Mouse (Mus musculus): Measurements from ENCODE around the gene Gm9844. TPM values are rescaled to one million over a fixed set of nuclear protein-coding genes. Genes with fewer than 3 reads are reported as not detected.

Gm9844 gene
- polyA plus RNA-seq, 1 experiment from 2014 or later, result 16.7 TPM

GRCm38 (mm10) chr7:24901842-24902241 is 39.8 kb downstream of the Gm9844 start:
- Histone ChIP-seq H3K9ac (ENCODE audit: low read length) (no peak overlapping the region), H3K4me3 (ENCODE audit: low read depth, low read length) (peak overlapping the region; percentile 70; the same call in 1 of the 2 replicates), H3K4me1 (replicated peaks; ENCODE audit: control insufficient read depth, insufficient read depth, low read length) (peaks cover 23% of the 10 kb centered on the region), H3K4me2 (ENCODE audit: low read length) (peak overlapping the region; percentile 83; the same call in 1 of the 2 replicates), H3K27me3 (replicated peaks; ENCODE audit: control insufficient read depth, insufficient read depth, low read length) (no peaks in the 10 kb centered on the region), H3K9me3 (ENCODE audit: control insufficient read depth, low read length) (no peaks in the 10 kb centered on the region), H3K36me3 (ENCODE audit: control insufficient read depth, insufficient read depth, low read length) (no peaks in the 10 kb centered on the region), H3K27ac (ENCODE audit: low read depth) (peak overlapping the region; percentile 88)
- DNase-seq (ENCODE audit: low spot score) (no peak), ATAC-seq (replicated peaks; ENCODE audit: low FRiP score, low TSS enrichment, low read depth) (no peak)
- WGBS, result 50% methylated on average over 1 of the region's 1 CpGs

- Histone ChIP-seq H3K4me2 (ENCODE audit: low read length) (peak overlapping the region; percentile 83), H3K27me3 (replicated peaks; ENCODE audit: control insufficient read depth, insufficient read depth, low read length) (no peaks in the 10 kb centered on the region), H3K4me1 (replicated peaks; ENCODE audit: control insufficient read depth, insufficient read depth, low read length) (peaks cover 27% of the 10 kb centered on the region), H3K27ac (ENCODE audit: low read depth) (peak overlapping the region; percentile 88), H3K9ac (ENCODE audit: low read length) (peak overlapping the region; percentile 80), H3K4me3 (ENCODE audit: low read depth, low read length) (peak overlapping the region; percentile 70), H3K36me3 (ENCODE audit: control insufficient read depth, insufficient read depth, low read length) (no peaks in the 10 kb centered on the region), H3K9me3 (ENCODE audit: control insufficient read depth, low read length) (no peaks in the 10 kb centered on the region)
- WGBS, result 47% methylated on average over 2 of the region's 2 CpGs
- no peak for DNase-seq (ENCODE audit: low spot score)
- no peak for ATAC-seq (replicated peaks; ENCODE audit: low FRiP score, low TSS enrichment, low read depth)
Observed at GRCm38 (mm10) chr7:24902264-24902629, 40.2 kb downstream of the Gm9844 start.

- Histone ChIP-seq H3K27me3 (replicated peaks; ENCODE audit: control insufficient read depth, insufficient read depth, low read length) (no peaks in the 10 kb centered on the region), H3K4me2 (ENCODE audit: low read length) (peak within 1 kb of the TSS; percentile 83), H3K9me3 (ENCODE audit: control insufficient read depth, low read length) (no peaks in the 10 kb centered on the region), H3K4me3 (ENCODE audit: low read depth, low read length) (peak within 1 kb of the TSS; percentile 70), H3K9ac (ENCODE audit: low read length) (peak within 1 kb of the TSS; percentile 80), H3K36me3 (ENCODE audit: control insufficient read depth, insufficient read depth, low read length) (no peaks in the 10 kb centered on the region), H3K4me1 (replicated peaks; ENCODE audit: control insufficient read depth, insufficient read depth, low read length) (peaks cover 30% of the 10 kb centered on the region), H3K27ac (ENCODE audit: low read depth) (peak within 1 kb of the TSS; percentile 88)
- DNase-seq (ENCODE audit: low spot score), result peak; percentile 81
- 6% methylated on average over 39 of the region's 68 CpGs for WGBS
- ATAC-seq (replicated peaks; ENCODE audit: low FRiP score, low TSS enrichment, low read depth), result peak; percentile 25; the same call in 1 of the 2 replicates
Observed at GRCm38 (mm10) chr7:24902630-24903443, 40.8 kb downstream of the Gm9844 start, which contains the start of gene Arhgef1. Arhgef1 (plus strand) TSS chr7:24902912.

- Histone ChIP-seq H3K4me3 (ENCODE audit: low read depth, low read length) (peak overlapping the region; percentile 70), H3K4me1 (replicated peaks; ENCODE audit: control insufficient read depth, insufficient read depth, low read length) (peaks cover 30% of the 10 kb centered on the region), H3K9me3 (ENCODE audit: control insufficient read depth, low read length) (no peaks in the 10 kb centered on the region), H3K27me3 (replicated peaks; ENCODE audit: control insufficient read depth, insufficient read depth, low read length) (no peaks in the 10 kb centered on the region), H3K27ac (ENCODE audit: low read depth) (peak overlapping the region; percentile 88), H3K36me3 (ENCODE audit: control insufficient read depth, insufficient read depth, low read length) (peaks cover 1% of the 10 kb centered on the region; the same call in 1 of the 2 replicates), H3K4me2 (ENCODE audit: low read length) (peak overlapping the region; percentile 83), H3K9ac (ENCODE audit: low read length) (peak overlapping the region; percentile 80)
- no peak for ATAC-seq (replicated peaks; ENCODE audit: low FRiP score, low TSS enrichment, low read depth)
- DNase-seq (ENCODE audit: low spot score), result no peak
- WGBS, result 19% methylated on average over 10 of the region's 10 CpGs
Observed at GRCm38 (mm10) chr7:24903444-24903825, 41.4 kb downstream of the Gm9844 start.

GRCm38 (mm10) chr7:24904070-24904483 is 42.1 kb downstream of the Gm9844 start:
- Histone ChIP-seq H3K36me3 (ENCODE audit: control insufficient read depth, insufficient read depth, low read length) (peaks cover 8% of the 10 kb centered on the region; the same call in 1 of the 2 replicates), H3K4me3 (ENCODE audit: low read depth, low read length) (peak overlapping the region; percentile 70), H3K4me2 (ENCODE audit: low read length) (peak overlapping the region; percentile 83), H3K27ac (ENCODE audit: low read depth) (peak overlapping the region; percentile 88; the same call in 1 of the 2 replicates), H3K27me3 (replicated peaks; ENCODE audit: control insufficient read depth, insufficient read depth, low read length) (no peaks in the 10 kb centered on the region), H3K9ac (ENCODE audit: low read length) (peak overlapping the region; percentile 71), H3K4me1 (replicated peaks; ENCODE audit: control insufficient read depth, insufficient read depth, low read length) (peaks cover 30% of the 10 kb centered on the region), H3K9me3 (ENCODE audit: control insufficient read depth, low read length) (no peaks in the 10 kb centered on the region)
- ATAC-seq (replicated peaks; ENCODE audit: low FRiP score, low TSS enrichment, low read depth) (peak; percentile 94), DNase-seq (ENCODE audit: low spot score) (peak; percentile 95)
- WGBS, result 1% methylated on average over 29 of the region's 30 CpGs

GRCm38 (mm10) chr7:24904936-24905335 is 42.9 kb downstream of the Gm9844 start:
- DNase-seq (ENCODE audit: low spot score) (no peak), ATAC-seq (replicated peaks; ENCODE audit: low FRiP score, low TSS enrichment, low read depth) (no peak)
- Histone ChIP-seq H3K4me1 (replicated peaks; ENCODE audit: control insufficient read depth, insufficient read depth, low read length) (peaks cover 30% of the 10 kb centered on the region), H3K4me3 (ENCODE audit: low read depth, low read length) (peak overlapping the region; percentile 70), H3K36me3 (ENCODE audit: control insufficient read depth, insufficient read depth, low read length) (peaks cover 15% of the 10 kb centered on the region), H3K9ac (ENCODE audit: low read length) (peak overlapping the region; percentile 71), H3K27ac (ENCODE audit: low read depth) (no peak overlapping the region), H3K9me3 (ENCODE audit: control insufficient read depth, low read length) (no peaks in the 10 kb centered on the region), H3K4me2 (ENCODE audit: low read length) (peak overlapping the region; percentile 83), H3K27me3 (replicated peaks; ENCODE audit: control insufficient read depth, insufficient read depth, low read length) (no peaks in the 10 kb centered on the region)
- 19% methylated on average over 3 of the region's 3 CpGs for WGBS

GRCm38 (mm10) chr7:24906551-24906950 is 44.5 kb downstream of the Gm9844 start:
- Histone ChIP-seq H3K36me3 (ENCODE audit: control insufficient read depth, insufficient read depth, low read length) (peaks cover 23% of the 10 kb centered on the region), H3K27ac (ENCODE audit: low read depth) (no peak overlapping the region), H3K4me3 (ENCODE audit: low read depth, low read length) (no peak overlapping the region), H3K9ac (ENCODE audit: low read length) (no peak overlapping the region), H3K27me3 (replicated peaks; ENCODE audit: control insufficient read depth, insufficient read depth, low read length) (no peaks in the 10 kb centered on the region), H3K4me1 (replicated peaks; ENCODE audit: control insufficient read depth, insufficient read depth, low read length) (peaks cover 30% of the 10 kb centered on the region), H3K4me2 (ENCODE audit: low read length) (peak overlapping the region; percentile 23; the same call in 1 of the 2 replicates), H3K9me3 (ENCODE audit: control insufficient read depth, low read length) (no peaks in the 10 kb centered on the region)
- DNase-seq (ENCODE audit: low spot score) (no peak), ATAC-seq (replicated peaks; ENCODE audit: low FRiP score, low TSS enrichment, low read depth) (no peak)
- WGBS, result 33% methylated on average over 6 of the region's 6 CpGs

GRCm38 (mm10) chr7:24907211-24907748 is 45.3 kb downstream of the Gm9844 start:
- no peak for DNase-seq (ENCODE audit: low spot score)
- ATAC-seq (replicated peaks; ENCODE audit: low FRiP score, low TSS enrichment, low read depth), result peak; percentile 9; the same call in 1 of the 2 replicates
- Histone ChIP-seq H3K4me1 (replicated peaks; ENCODE audit: control insufficient read depth, insufficient read depth, low read length) (peaks cover 26% of the 10 kb centered on the region; the same call in 1 of the 2 replicates), H3K9me3 (ENCODE audit: control insufficient read depth, low read length) (no peaks in the 10 kb centered on the region), H3K4me2 (ENCODE audit: low read length) (peak overlapping the region; percentile 23), H3K36me3 (ENCODE audit: control insufficient read depth, insufficient read depth, low read length) (peaks cover 26% of the 10 kb centered on the region), H3K27me3 (replicated peaks; ENCODE audit: control insufficient read depth, insufficient read depth, low read length) (no peaks in the 10 kb centered on the region), H3K9ac (ENCODE audit: low read length) (0 out of 2 replicates have a peak overlapping the region, but pooled peaks have one; percentile 13), H3K4me3 (ENCODE audit: low read depth, low read length) (0 out of 2 replicates have a peak overlapping the region, but pooled peaks have one; percentile 1), H3K27ac (ENCODE audit: low read depth) (0 out of 2 replicates have a peak overlapping the region, but pooled peaks have one; percentile 43)
- WGBS, result 25% methylated on average over 13 of the region's 13 CpGs
